Mouse (Mus musculus): ENCODE measurements around the gene Tmed1. TPM values are rescaled to one million over a fixed set of nuclear protein-coding genes. Genes with fewer than 3 reads are reported as not detected.
"Not testable (repeated sequence)": the region's sequence is repeated elsewhere in the genome, so short reads cannot be mapped to it uniquely, and the experiment has no call there.

Tmed1 gene
- polyA plus RNA-seq, 1 experiment from 2014 or later, result 88.9 TPM

DNA sequence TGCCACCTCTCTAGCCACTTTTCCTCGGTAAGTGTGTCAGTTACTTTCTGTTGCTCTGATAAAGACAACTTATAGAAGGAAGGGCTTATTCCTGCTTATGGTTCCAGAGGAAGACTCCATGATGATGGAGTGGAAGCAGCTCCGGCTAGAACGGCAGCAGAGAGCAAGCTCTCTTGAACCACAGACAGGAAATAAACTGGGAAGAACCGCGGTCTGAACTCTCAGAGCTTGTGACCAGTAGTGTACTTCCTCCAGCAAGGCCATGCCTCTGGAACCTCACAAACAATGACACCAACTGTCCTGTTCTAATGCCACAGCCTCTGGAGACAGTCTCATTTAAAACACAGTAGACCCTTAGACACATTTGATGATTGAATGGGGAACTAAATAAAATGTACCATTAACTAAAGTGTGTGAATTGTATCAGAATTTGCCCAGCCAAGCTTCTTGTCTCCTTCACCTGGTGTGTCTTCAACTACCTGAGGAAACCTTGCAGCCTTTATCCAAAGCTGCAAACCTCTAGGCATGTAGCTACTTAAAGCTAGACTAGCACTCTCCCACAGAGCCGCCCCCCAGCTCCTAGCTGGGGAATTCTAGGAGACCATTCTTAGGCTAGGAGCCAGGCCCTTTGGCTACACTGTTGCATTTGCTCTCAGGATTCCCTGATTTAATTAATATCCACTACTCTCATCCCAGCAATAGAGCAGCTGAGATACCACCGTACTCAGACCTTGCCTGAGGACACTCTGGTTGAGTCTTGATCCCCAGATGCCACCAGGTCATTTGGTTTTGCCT lies 15.3 kb upstream of the Tmed1 start:
- Histone ChIP-seq H3K27ac (replicated peaks) (no peak overlapping the region), H3K27me3 (replicated peaks) (no peaks in the 10 kb centered on the region), H3K4me2 (no peak overlapping the region), H3K9ac (no peak overlapping the region), H3K9me3 (no peaks in the 10 kb centered on the region), H3K4me1 (peaks cover 6% of the 10 kb centered on the region; the same call in 1 of the 2 replicates), H3K4me3 (no peak overlapping the region), H3K36me3 (no peaks in the 10 kb centered on the region)
- ATAC-seq (ENCODE audit: extremely low read depth, insufficient number of reproducible peaks, low FRiP score, low TSS enrichment), result no peak
- 65% methylated on average over 7 of the region's 7 CpGs for WGBS

DNA sequence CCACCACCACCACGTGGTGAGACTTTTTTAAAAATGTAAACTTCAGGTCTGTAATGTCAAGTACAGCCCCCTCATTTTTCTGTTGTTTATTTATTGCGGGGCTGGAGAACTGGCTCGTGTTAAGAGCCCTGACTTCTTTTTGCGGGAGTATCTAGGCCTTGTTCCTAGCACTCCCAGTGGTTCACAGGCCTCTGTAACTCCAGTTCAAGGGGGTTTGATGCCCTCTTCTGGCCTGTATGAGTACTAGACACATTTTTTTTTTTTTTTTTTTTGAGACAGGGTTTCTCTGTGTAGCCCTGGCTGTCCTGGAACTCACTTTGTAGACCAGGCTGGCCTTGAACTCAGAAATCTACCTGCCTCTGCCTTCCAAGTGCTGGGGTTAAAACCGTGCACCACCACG lies 8.6 kb upstream of the Tmed1 start:
- not testable (repeated sequence) for ATAC-seq (ENCODE audit: extremely low read depth, insufficient number of reproducible peaks, low FRiP score, low TSS enrichment); H3K4me1 ChIP-seq
- 74% methylated on average over 6 of the region's 6 CpGs for WGBS

DNA sequence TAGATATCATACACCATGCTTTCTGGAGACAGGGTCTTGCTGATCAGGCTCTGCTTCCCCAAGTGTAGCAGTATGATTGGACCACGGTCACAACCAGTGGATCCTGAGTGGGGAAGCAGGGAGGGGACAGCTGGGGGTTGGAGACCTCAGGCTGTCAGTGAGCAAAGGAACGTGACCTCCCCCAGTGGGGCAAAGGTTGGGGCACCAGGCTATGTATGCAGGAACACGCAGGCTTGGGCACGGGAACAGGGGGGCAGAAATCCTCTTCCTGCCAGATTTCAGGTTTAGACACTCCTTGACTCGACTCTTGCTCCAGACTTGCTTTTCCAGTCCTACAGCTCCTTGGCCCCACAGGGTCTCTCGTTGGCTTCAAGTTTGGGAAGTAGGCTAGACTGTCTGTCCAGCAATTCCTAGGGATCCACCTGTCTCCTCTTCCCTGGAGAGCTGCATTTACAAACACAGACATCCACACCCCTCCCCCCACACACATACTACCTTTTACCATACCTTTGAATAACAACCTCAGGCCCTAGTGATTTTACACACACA lies 8.0 kb upstream of the Tmed1 start:
- Histone ChIP-seq H3K4me1 (no peaks in the 10 kb centered on the region), H3K36me3 (no peaks in the 10 kb centered on the region), H3K27me3 (replicated peaks) (no peaks in the 10 kb centered on the region), H3K4me3 (no peak overlapping the region), H3K4me2 (no peak overlapping the region), H3K9ac (no peak overlapping the region), H3K9me3 (no peaks in the 10 kb centered on the region), H3K27ac (replicated peaks) (no peak overlapping the region)
- ATAC-seq (ENCODE audit: extremely low read depth, insufficient number of reproducible peaks, low FRiP score, low TSS enrichment), result no peak
- 75% methylated on average over 6 of the region's 6 CpGs for WGBS

More for the DNA sequence above, 8.6 kb upstream of the Tmed1 start:
- H3K4me3 ChIP-seq; H3K27me3 ChIP-seq (replicated peaks); H3K36me3 ChIP-seq; H3K9me3 ChIP-seq; H3K4me2 ChIP-seq; H3K27ac ChIP-seq (replicated peaks); H3K9ac ChIP-seq: not testable (repeated sequence)

DNA sequence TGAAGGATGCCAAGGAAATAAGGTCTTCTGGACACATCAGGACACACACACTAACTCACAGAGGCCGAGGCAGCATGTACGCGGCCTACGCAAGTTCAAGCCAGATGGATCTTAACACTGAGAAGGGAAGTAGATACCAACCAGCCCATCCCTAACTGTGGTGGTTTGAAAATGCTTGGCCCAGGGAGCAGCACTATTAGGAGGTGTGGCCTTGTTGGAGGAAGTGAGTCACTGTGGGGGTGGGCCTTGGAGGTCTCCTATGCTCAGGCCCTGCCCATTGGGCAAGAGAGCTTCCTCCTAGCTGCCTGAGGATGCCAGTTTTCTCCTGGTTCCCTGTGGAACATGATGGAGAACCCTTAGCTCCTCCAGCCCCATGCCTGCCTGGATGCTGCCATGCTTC lies 3.4 kb upstream of the Tmed1 start:
- H3K4me2 ChIP-seq, result no peak overlapping the region
- no peak overlapping the region for H3K9ac ChIP-seq
- no peak overlapping the region for H3K4me3 ChIP-seq
- ATAC-seq (ENCODE audit: extremely low read depth, insufficient number of reproducible peaks, low FRiP score, low TSS enrichment), result no peak
- H3K9me3 ChIP-seq, result no peaks in the 10 kb centered on the region
- WGBS, result 92% methylated on average over 4 of the region's 4 CpGs
- peaks cover 15% of the 10 kb centered on the region for H3K4me1 ChIP-seq
- no peaks in the 10 kb centered on the region for H3K27me3 ChIP-seq (replicated peaks)
- peaks cover 8% of the 10 kb centered on the region for H3K36me3 ChIP-seq
- no peak overlapping the region for H3K27ac ChIP-seq (replicated peaks)

DNA sequence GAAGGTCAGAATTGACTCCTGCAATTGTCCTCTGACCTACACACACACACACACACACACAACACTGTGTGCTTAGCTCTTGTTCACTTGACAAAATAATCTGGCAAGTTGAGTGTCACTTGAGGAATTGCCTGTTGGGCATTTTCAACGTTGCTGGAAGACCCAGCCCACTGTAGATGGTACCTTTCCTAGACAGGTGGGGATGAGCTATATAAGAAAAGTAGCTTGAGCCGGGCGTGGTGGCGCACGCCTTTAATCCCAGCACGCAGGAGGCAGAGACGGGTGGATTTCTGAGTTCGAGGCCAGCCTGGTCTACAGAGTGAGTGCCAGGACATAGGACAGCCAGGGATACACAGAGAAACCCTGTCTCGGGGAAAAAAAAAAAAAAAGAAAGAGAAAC lies 1.0 kb upstream of the Tmed1 start:
- Histone ChIP-seq H3K27ac (replicated peaks) (peak overlapping the region; percentile 88), H3K4me3 (peak overlapping the region; percentile 73), H3K9ac (peak overlapping the region; percentile 87), H3K4me1 (peaks cover 15% of the 10 kb centered on the region), H3K27me3 (replicated peaks) (no peaks in the 10 kb centered on the region), H3K9me3 (no peaks in the 10 kb centered on the region), H3K4me2 (peak overlapping the region; percentile 75), H3K36me3 (peaks cover 32% of the 10 kb centered on the region)
- ATAC-seq (ENCODE audit: extremely low read depth, insufficient number of reproducible peaks, low FRiP score, low TSS enrichment), result no peak
- WGBS, result 73% methylated on average over 9 of the region's 9 CpGs

DNA sequence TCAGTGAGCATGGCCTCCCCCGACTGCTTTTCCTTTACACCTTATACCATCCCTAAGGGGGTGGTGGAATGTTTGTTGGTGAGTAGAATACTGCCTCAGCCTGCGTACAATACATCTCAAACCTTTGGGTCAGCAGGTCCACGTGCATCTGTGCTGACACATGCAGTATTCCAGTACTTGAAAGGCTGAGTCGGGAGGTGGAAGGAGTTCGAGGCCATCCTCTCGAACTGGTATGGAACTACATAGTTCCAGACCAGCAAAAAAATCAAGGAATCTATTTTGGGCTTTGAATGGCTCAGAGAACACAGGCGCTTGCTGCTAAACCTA lies 600 bp upstream of the Tmed1 start:
- no peaks in the 10 kb centered on the region for H3K27me3 ChIP-seq (replicated peaks)
- 3% methylated on average over 7 of the region's 7 CpGs for WGBS

DNA sequence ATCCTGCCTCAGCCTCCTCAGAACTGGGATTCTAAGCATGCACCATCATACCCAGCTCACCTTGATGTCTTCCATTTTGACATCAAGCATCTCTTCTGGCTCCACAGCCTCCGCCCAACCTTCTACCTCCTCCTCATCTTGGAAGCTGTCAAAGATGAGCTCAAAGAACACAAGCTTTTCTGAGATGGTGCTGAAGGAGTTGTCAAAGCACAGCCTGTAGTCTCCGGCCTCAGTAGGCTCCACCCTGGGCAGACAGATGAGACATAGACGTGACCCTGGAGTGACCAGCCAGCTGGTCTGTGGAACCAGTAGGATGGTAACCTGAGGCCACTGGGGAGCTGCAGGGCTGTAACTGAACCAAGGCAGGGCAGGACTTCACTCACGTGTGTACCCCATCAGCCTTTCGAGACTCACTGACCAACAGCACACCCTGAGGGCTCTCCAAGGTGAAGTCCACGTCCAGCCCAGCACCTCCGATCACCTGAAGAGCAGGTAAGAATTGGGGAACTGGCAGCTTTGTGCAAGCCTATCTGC lies 1.1 kb downstream of the Tmed1 start:
- peaks cover 53% of the 10 kb centered on the region for H3K36me3 ChIP-seq
- no peak for ATAC-seq (ENCODE audit: extremely low read depth, insufficient number of reproducible peaks, low FRiP score, low TSS enrichment)
- H3K27me3 ChIP-seq (replicated peaks), result no peaks in the 10 kb centered on the region
- peak overlapping the region; percentile 75 for H3K4me2 ChIP-seq
- peak overlapping the region; percentile 73 for H3K4me3 ChIP-seq
- H3K4me1 ChIP-seq, result peaks cover 15% of the 10 kb centered on the region
- 76% methylated on average over 7 of the region's 7 CpGs for WGBS
- H3K9me3 ChIP-seq, result no peaks in the 10 kb centered on the region
- H3K27ac ChIP-seq (replicated peaks), result 0 out of 2 replicates have a peak overlapping the region, but pooled peaks have one; percentile 88
- H3K9ac ChIP-seq, result peak overlapping the region; percentile 87

More for the DNA sequence above, 600 bp upstream of the Tmed1 start:
- peak overlapping the region; percentile 73 for H3K4me3 ChIP-seq
- H3K4me1 ChIP-seq, result peaks cover 15% of the 10 kb centered on the region
- peaks cover 36% of the 10 kb centered on the region for H3K36me3 ChIP-seq
- H3K9me3 ChIP-seq, result no peaks in the 10 kb centered on the region
- H3K4me2 ChIP-seq, result peak overlapping the region; percentile 75
- H3K9ac ChIP-seq, result peak overlapping the region; percentile 87
- peak overlapping the region; percentile 88 for H3K27ac ChIP-seq (replicated peaks)
- no peak for ATAC-seq (ENCODE audit: extremely low read depth, insufficient number of reproducible peaks, low FRiP score, low TSS enrichment)

DNA sequence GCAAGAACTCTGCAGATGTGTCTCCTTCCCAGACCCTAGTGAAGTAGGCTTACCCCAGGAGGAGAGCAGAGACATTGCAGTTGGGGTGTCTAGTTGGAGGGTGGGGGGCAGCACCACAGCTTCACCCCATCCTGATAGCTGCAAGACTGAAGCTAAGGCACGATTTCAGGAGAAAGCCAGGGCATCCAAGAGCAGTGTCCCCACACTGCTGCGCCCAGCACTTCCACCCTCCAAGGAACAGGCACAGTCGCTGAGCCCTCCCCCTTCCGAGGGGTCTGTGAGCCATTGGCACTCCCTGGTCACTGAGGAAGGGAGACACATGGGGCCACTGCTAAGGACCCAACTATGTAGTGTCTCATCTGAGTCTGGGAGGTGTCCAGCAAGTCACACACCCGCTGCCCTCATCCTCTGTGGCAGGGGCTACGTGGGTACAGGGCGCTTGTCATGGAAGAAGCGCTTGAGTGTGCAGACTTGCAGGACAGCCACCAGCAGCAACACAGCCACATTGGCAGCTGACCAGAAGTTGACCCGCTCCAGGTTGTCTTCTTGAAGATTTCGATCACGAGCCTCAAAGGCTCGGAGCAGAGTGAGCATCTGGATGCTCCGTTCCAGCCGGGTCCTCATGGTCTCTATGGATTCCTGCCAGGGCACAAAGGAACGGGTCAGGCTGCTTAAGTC lies 2.2 kb downstream of the Tmed1 start:
- no peak overlapping the region for H3K4me3 ChIP-seq
- no peak overlapping the region for H3K27ac ChIP-seq (replicated peaks)
- H3K4me1 ChIP-seq, result peaks cover 15% of the 10 kb centered on the region
- no peaks in the 10 kb centered on the region for H3K9me3 ChIP-seq
- H3K36me3 ChIP-seq, result peaks cover 63% of the 10 kb centered on the region
- H3K4me2 ChIP-seq, result no peak overlapping the region
- WGBS, result 85% methylated on average over 15 of the region's 15 CpGs
- H3K27me3 ChIP-seq (replicated peaks), result no peaks in the 10 kb centered on the region
- no peak for ATAC-seq (ENCODE audit: extremely low read depth, insufficient number of reproducible peaks, low FRiP score, low TSS enrichment)
- H3K9ac ChIP-seq, result no peak overlapping the region

DNA sequence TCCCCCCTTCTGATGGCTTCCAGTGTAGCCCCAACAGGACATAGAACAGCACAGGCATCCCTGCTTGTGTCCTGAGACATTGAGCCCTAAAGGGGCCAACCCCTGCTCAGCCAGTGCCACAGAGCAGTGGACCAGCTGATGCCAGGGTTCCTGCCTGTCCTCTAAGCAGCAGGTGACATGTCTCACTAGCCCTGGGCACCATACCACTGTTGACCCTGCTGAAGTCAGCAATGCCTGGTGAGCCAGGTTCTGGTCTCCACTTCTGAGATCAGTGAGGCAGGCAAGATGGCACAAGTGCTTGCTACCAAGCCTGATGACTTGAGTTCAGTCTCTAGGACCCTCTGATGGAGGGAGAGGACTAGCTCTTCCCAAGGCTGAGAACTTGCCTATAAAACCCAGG lies 4.3 kb downstream of the Tmed1 start:
- no peak overlapping the region for H3K4me3 ChIP-seq
- no peaks in the 10 kb centered on the region for H3K9me3 ChIP-seq
- no peak overlapping the region for H3K4me2 ChIP-seq
- H3K27me3 ChIP-seq (replicated peaks), result no peaks in the 10 kb centered on the region
- H3K27ac ChIP-seq (replicated peaks), result no peak overlapping the region
- H3K4me1 ChIP-seq, result peaks cover 11% of the 10 kb centered on the region
- ATAC-seq (ENCODE audit: extremely low read depth, insufficient number of reproducible peaks, low FRiP score, low TSS enrichment), result no peak
- peaks cover 74% of the 10 kb centered on the region for H3K36me3 ChIP-seq
- no peak overlapping the region for H3K9ac ChIP-seq

DNA sequence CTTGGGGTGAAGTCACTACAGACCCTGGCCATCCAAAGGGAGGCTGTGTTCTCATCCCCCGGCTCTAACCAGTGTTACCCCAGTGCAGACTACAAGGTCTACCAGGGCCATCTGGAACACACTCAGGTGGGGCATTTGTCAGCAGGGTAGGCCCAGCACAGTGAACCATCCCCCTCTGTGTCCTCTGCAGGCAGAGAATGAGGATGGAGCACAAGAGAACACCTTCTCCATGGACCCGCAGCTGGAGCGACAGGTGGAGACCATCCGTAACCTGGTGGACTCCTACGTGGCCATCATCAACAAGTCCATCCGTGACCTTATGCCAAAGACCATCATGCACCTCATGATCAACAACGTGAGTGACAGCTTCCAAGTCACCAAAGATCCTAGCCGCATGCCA lies 6.7 kb downstream of the Tmed1 start:
- WGBS, result 91% methylated on average over 8 of the region's 8 CpGs
- Histone ChIP-seq H3K27ac (replicated peaks) (no peak overlapping the region), H3K36me3 (peaks cover 84% of the 10 kb centered on the region), H3K9me3 (no peaks in the 10 kb centered on the region), H3K9ac (no peak overlapping the region), H3K4me1 (no peaks in the 10 kb centered on the region; the same call in 1 of the 2 replicates), H3K4me3 (no peak overlapping the region), H3K27me3 (replicated peaks) (no peaks in the 10 kb centered on the region), H3K4me2 (no peak overlapping the region)
- ATAC-seq (ENCODE audit: extremely low read depth, insufficient number of reproducible peaks, low FRiP score, low TSS enrichment), result no peak

DNA sequence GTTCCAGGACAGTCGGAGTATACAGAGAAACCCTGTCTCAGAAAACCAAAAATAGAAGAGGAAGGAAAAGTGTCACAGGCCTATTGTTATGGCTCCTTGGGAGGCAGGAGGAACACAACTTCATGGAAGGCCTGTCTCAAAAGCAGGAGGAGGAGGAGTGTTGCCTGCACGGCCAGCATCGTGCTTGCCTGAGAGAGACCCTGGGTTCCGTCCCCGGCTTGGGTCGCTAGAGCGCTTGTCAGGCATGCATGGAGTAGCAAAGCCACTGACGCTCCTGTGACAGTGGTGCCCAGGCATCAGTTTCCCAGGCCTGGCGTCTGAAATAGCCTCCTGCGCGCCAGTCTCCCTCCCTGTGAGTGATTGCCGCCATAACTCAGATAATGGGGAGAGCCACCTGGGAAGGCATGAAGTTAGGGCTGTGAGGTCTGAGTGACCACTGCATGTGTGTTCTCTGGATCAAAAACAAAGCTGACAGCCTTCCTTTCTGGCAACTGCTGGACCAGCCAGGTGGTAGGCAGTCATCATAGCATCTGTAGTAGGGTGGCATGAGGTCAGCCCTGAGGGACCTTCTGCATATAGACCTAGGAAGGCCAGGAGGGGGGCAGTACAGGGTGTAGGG lies 11.7 kb downstream of the Tmed1 start:
- Histone ChIP-seq H3K27ac (replicated peaks) (no peak overlapping the region), H3K9me3 (no peaks in the 10 kb centered on the region), H3K27me3 (replicated peaks) (no peaks in the 10 kb centered on the region), H3K36me3 (peaks cover 74% of the 10 kb centered on the region), H3K4me3 (no peak overlapping the region), H3K9ac (no peak overlapping the region), H3K4me1 (peaks cover 11% of the 10 kb centered on the region), H3K4me2 (no peak overlapping the region)
- no peak for ATAC-seq (ENCODE audit: extremely low read depth, insufficient number of reproducible peaks, low FRiP score, low TSS enrichment)
- 87% methylated on average over 12 of the region's 12 CpGs for WGBS

All from heart, embryonic 13.5 days (tissue).